Comparison of ENCODE assay signal across 9 mouse cellular contexts in the genomic region with DNA sequence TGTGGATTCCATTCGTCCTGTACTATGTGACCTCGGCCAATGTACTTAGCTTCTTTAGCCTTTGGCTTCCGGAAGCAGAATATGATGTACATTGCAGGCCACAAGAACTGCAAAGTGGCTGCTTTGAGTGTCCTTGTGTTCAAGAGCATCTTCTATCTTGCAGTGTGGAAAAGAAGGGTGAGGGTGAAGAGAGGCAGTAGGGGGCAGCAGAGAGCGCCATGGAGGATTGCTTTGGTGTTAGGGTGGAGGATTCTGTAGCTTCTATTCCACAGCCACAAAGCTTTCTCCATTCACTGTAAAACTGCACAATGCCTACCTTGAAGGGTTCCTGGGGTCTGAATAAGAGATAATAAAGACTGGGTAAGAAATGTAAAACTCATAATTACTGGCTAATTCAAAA. TPM values are rescaled to one million over a fixed set of nuclear protein-coding genes. Genes with fewer than 3 reads are reported as not detected.
A peak's percentile ranks its signal among the peaks of the same experiment; 100 is the strongest.
DNase-seq lines count a peak whose midpoint lies in the region; ATAC-seq and TF ChIP-seq lines count a peak whose summit lies in the region.
"Had no signal": no experiment of that assay in that cellular context is flagged by ENCODE, and none has a peak within 500 bp of the region (broad histone marks: within the 10 kb centered on the region; RNA-seq: fewer than 3 reads in every experiment).

No protein-coding gene starts in this region.

- TF ChIP-seq CTCF in testis, adult 2 months (IDR thresholded peaks at IDR 0.05; ENCODE audit: control insufficient read depth, insufficient read depth, insufficient replicate concordance, low read depth, low read length) = peak; percentile 47; the same call in 1 of the 2 replicates

- H3K4me3 ChIP-seq in testis, adult 2 months (ENCODE audit: control insufficient read depth, low read depth, low read length) = no peak overlapping the region

- H3K27me3 ChIP-seq in testis, adult 2 months (ENCODE audit: control insufficient read depth, insufficient read depth, low read length) = no peaks in the 10 kb centered on the region

- H3K27ac ChIP-seq in testis, adult 2 months (ENCODE audit: control insufficient read depth, insufficient read depth, low read depth, low read length) = no peak overlapping the region

- ATAC-seq in monocyte, adult 5-6 weeks (replicated peaks; ENCODE audit: insufficient number of reproducible peaks, low FRiP score, low TSS enrichment, poor library complexity, severe bottlenecking) = peak; percentile 63; the same call in 1 of the 2 replicates

- no peak for TF ChIP-seq POLR2A in testis, adult 2 months (IDR thresholded peaks at IDR 0.05; ENCODE audit: control insufficient read depth, low read depth, low read length)

- peak; percentile 23 for DNase-seq in gastrocnemius, adult 18-20 months (ENCODE audit: low spot score)
- DNase-seq in gastrocnemius, postnatal 25 days = no peak
- peak; percentile 77 for DNase-seq in NIH3T3 (ENCODE audit: low read depth)
- peak; percentile 77 for DNase-seq in embryo, embryonic 10 days (ENCODE audit: low spot score)
- DNase-seq in hindlimb bud, embryonic 11.5 days (ENCODE audit: extremely low spot score, low read depth, low spot score) = peak; percentile 16
- peak; percentile 71 to 84 for DNase-seq in left cerebral cortex, adult 18-20 months (ENCODE audit: low spot score in 2 of 2)

- no peaks in the 10 kb centered on the region for H3K36me3 ChIP-seq in testis, adult 2 months (ENCODE audit: control insufficient read depth, insufficient read depth, low read length)

- no peaks in the 10 kb centered on the region for H3K4me1 ChIP-seq in testis, adult 2 months (ENCODE audit: control insufficient read depth, insufficient read depth, low read length)

RNA-seq across cellular contexts. Expression of a gene that starts 11.0 kb away (rescaled TPM):
- total RNA-seq in gastrocnemius, adult 18-20 months (2021) = 1 to 10 TPM; 6.3 to 6.8 TPM
- total RNA-seq in gastrocnemius, postnatal 25 days (2021) = 1 to 10 TPM; 3.2 to 5.3 TPM
- total RNA-seq in left cerebral cortex, adult 18-20 months (2021) = 10 to 100 TPM in 1 of 2 experiments, 1 to 10 TPM in 1; 9.1 to 11.9 TPM
- total RNA-seq in monocyte, adult 5-6 weeks (2017) = 3.2 to 11.3 TPM in 2 of 3 replicates, not detected in the other
- 2.0 and 2.4 TPM in 2 replicates for polyA plus RNA-seq in testis, adult 2 months (2012; rRNA removed)
- polyA plus RNA-seq: liver, embryonic 16.5 days had no signal

RNA-seq across cellular contexts. Expression of a gene that starts 55.6 kb away (rescaled TPM):
- 1 to 10 TPM; 1.7 to 2.1 TPM for total RNA-seq in gastrocnemius, adult 18-20 months (2021)
- 1 to 10 TPM; 2.9 to 3.3 TPM for total RNA-seq in gastrocnemius, postnatal 25 days (2021)
- total RNA-seq in left cerebral cortex, adult 18-20 months (2021) = 1 to 10 TPM in 1 of 2 experiments, under 1 TPM in 1; 0.63 to 1.3 TPM
- total RNA-seq in monocyte, adult 5-6 weeks (2017) = 13.9 to 18.1 TPM (median 14.7 TPM) in 3 replicates
- 0.40 and 0.48 TPM in 2 replicates for polyA plus RNA-seq in testis, adult 2 months (2012; rRNA removed)

RNA-seq across cellular contexts. Expression of a gene that starts 57.6 kb away (rescaled TPM):
- total RNA-seq in gastrocnemius, adult 18-20 months (2021) = 10 to 100 TPM in 1 of 2 experiments, 1 to 10 TPM in 1; 6.4 to 10.4 TPM
- 1 to 10 TPM; 1.5 to 2.3 TPM for total RNA-seq in gastrocnemius, postnatal 25 days (2021)
- 1 to 10 TPM; 3.9 to 4.2 TPM for total RNA-seq in left cerebral cortex, adult 18-20 months (2021)
- not detected in 3 replicates for total RNA-seq in monocyte, adult 5-6 weeks (2017)
- polyA plus RNA-seq in testis, adult 2 months (2012; rRNA removed) = not detected in 2 replicates
